Mouse (Mus musculus): ENCODE data around the gene Soga1.

Gene Soga1

GRCm38 (mm10) chr2:156987316-156987715 is 91.7 kb downstream of the Soga1 start:
- no peak for DNase-seq (ENCODE audit: low read depth, low spot score)

- no peak for DNase-seq (ENCODE audit: low read depth, low spot score)
These were observed 96.2 kb downstream of the Soga1 start for GRCm38 (mm10) chr2:156982864-156983263.

GRCm38 (mm10) chr2:156981291-156981690 is 97.8 kb downstream of the Soga1 start:
- DNase-seq (ENCODE audit: low read depth, low spot score) = no peak

GRCm38 (mm10) chr2:156980059-156980458 is 99.0 kb downstream of the Soga1 start:
- DNase-seq (ENCODE audit: low read depth, low spot score) = peak; percentile 20

- DNase-seq (ENCODE audit: low read depth, low spot score) = no peak
These were observed 102.3 kb downstream of the Soga1 start for GRCm38 (mm10) chr2:156976711-156977110.

GRCm38 (mm10) chr2:156974967-156975366 is 104.1 kb downstream of the Soga1 start:
- DNase-seq (ENCODE audit: low read depth, low spot score) = peak; percentile 50

- DNase-seq (ENCODE audit: low read depth, low spot score) = no peak
These were observed 105.5 kb downstream of the Soga1 start for GRCm38 (mm10) chr2:156973316-156974100.

- DNase-seq (ENCODE audit: low read depth, low spot score) = peak; percentile 54
These were observed 108.8 kb downstream of the Soga1 start for GRCm38 (mm10) chr2:156970253-156970652.

GRCm38 (mm10) chr2:156968501-156968900 is 110.6 kb downstream of the Soga1 start:
- peak; percentile 15 for DNase-seq (ENCODE audit: low read depth, low spot score)

- DNase-seq (ENCODE audit: low read depth, low spot score) = peak; percentile 63
These were observed 111.7 kb downstream of the Soga1 start for GRCm38 (mm10) chr2:156967388-156967787.

Measured in CD4-positive, CD25-positive, alpha-beta regulatory T cell, adult 2 months (primary cell).